Mouse (Mus musculus) T-helper 1 cell (primary cell): ENCODE measurements around the gene Peg10.

Source experiments
- in situ Hi-C: fragments of 300-600 bp; cut with MboI, MseI; formaldehyde crosslinking; loops from one replicate; pipeline ENCODE4 v1.15.1; 2025; ENCODE audit warnings: high pct_unique_total_duplicates

Gene Peg10

DNA sequence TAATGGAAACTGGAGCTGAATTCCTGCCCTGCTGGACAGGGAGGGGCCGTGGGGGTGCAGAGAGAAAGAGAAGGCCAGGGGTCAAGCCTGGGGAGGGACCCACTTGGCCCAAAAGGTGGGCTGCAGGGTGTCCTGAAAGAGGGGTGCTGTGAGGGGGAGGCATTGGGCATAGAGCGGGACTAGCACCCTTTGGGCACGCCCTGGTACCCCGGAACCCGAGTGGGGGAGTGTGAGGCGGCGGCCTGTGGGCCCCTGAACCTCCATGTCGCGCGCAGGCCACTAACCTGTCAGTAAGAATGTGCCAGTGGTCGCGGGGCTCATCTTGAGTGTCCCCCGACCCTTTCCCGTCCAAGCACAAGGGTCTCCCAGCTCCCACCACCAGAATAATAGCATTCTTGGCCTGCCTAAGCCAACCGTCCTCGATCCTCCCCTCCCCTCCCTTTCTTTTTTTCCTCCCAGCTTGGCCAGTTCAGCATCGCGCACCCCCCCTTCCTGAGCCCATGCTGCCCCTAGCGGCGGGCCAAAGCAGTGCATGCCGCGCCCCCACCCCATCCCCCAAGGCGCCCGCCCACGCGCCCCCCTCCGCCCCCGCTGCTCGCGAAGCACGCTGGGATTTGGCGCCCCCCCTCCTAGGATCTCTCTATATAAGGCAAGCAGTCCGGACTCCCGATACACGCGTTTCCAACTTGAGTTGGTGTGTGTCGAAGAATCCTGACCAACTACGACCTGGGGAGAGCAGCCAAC is at the start of gene Peg10, which contains the start of gene Sgce:
Peg10 (plus strand) TSS at position 611 of the 744 bp plus-strand sequence.
Sgce (minus strand) TSS at position 512 of the 744 bp plus-strand sequence.
- in situ Hi-C loops, result no loop called here

DNA sequence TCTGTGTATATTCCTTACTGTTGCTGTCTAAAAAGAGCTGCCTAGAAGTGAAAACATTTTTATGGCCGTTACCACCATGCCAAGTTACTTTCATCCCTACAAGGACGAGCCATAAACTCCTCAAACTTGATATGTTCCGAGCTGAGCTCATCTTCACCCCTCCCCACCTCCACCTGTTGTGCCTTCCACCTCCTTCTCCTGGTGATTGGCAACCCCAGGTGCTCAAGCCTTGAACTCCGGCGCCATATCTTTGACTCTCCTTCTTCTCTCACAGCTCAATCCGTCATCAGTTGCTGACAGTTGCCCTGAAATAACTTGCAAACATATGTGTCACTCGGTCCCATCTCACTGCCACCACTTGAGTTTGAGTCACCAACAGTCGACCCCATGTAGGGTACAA is 45.5 kb upstream of the Peg10 start:
- in situ Hi-C loops, result no loop called here

DNA sequence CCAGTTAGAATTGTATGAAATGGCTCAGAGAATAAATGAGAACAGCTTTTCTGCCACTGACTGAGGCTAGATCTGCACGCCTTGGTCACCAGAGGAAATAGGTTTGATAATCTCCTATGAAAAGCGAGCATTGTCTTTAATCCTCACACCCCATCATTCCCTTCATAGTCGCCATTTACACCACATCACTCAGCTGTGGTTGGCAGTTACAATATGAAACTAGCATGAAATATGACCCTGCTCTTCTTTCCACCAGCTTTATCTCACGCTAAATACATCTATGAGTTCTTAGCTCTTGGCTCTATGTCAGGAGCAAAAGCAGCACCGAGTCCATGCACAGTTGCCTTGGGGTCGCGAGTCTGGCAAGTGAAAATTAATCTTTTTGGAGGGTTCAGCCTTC is 43.2 kb upstream of the Peg10 start:
- in situ Hi-C loops, result no loop called here

DNA sequence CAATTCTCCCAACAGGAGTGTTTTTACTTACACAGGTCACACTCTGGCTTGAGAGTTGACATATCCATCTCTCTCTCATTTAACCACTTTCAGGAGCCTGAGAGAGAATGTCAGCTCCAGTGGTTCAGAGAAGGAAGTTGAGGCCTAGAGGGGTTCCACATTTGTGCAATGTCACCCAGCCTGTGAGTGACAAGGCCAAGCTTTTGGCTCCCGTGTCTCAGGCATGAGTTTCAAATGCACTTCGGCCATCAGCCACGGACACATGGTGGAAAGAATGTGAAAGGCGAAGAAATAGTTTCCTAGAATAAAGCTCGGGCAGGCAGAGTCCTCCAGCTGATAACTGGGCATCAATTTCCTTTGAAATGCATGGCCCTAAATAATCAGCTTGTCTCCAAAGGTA is 40.7 kb upstream of the Peg10 start:
- in situ Hi-C loops, result no loop called here

DNA sequence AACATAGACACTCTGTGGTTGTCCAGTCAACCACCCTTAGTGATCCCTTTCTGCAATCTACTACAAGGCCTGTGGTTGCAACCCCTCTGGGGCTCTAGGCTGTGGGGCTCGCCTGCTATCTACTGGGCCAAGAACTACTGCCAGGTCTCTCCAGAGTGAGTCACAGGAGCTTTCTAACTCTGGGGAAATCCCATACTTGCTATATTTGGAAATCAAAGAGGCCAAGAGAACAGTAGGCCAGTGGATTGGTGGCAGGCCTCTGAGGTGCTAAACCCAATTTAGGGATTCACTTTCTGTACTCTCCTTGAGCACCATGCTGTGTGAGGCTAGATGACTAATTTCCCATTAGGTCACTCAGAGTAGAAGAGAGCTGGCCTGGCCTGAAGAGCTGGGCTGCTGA is 38.1 kb upstream of the Peg10 start:
- in situ Hi-C loops, result no loop called here

DNA sequence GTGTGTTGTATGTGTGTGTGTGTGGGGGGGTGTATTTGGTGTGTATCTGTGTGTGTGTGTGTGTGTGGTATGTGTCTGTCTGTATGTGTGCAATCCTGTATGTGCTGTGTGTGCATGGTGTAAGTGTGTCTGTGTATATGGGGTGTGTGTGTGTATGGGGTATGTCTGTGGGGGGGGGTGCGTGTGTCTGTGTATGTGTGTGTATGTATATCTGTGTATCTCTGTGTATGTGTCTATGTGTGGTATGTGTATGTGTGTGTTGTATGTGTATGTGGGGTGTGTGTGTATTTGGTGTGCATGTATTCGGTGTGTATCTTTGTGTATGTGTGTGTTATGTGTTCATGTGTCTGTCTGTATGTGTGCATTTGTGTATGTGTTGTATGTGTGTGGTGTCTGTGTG is 30.9 kb upstream of the Peg10 start:
- in situ Hi-C loops, result no loop called here

DNA sequence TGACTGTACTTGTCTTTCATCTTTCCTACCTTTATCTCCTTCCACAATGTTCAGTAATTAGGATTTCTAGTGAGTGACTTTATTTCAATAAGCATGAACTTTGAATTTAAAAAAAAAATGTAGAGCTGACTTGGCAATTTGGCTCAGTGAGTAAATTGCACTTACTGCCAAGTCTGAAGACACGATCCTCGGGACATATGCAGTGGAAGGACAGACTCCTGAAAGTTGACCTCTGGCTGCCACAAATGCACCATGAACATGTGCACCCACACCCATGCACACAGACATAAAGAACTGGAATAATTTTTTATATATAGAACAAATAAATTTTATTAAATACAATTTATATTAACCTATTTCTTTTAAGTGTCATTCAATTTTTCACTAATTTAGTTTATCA is 29.8 kb upstream of the Peg10 start:
- in situ Hi-C loops, result no loop called here

DNA sequence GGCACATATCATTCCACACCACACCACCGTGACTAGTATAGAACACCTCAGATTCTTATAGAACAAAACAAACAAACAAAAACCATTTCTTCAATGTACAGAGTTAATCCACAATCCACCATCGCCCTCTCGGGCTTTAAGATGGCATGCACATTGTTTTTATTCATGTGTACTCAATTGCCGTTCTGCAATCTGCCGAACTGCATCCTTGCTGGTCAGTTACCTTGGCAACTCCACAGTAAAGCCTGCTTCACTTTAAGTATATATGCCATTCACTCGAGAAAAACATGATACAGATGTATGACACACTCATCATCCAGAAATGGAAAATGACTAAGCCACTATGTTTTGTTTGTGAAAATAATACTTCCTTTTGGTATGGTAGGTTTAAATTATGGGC is 25.0 kb upstream of the Peg10 start:
- in situ Hi-C loops, result no loop called here

DNA sequence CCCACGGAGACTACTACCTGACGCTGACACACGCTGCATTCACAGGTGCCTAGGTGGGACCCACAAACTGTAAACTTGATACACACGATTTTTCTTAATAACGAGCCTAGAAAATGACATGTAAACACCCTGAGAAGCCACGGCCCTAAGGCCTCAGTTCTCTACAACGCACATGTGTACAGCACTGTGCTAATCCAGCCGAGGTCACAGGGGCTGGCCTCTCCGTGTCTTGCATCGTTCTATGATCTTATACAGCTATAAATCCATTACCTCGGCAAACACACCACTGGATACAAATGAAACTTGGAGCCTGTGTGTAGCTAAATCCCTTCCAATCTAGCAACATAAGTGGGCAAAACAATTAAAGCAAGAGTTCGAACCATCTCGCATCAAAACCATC is 24.4 kb upstream of the Peg10 start:
- in situ Hi-C loops, result no loop called here

DNA sequence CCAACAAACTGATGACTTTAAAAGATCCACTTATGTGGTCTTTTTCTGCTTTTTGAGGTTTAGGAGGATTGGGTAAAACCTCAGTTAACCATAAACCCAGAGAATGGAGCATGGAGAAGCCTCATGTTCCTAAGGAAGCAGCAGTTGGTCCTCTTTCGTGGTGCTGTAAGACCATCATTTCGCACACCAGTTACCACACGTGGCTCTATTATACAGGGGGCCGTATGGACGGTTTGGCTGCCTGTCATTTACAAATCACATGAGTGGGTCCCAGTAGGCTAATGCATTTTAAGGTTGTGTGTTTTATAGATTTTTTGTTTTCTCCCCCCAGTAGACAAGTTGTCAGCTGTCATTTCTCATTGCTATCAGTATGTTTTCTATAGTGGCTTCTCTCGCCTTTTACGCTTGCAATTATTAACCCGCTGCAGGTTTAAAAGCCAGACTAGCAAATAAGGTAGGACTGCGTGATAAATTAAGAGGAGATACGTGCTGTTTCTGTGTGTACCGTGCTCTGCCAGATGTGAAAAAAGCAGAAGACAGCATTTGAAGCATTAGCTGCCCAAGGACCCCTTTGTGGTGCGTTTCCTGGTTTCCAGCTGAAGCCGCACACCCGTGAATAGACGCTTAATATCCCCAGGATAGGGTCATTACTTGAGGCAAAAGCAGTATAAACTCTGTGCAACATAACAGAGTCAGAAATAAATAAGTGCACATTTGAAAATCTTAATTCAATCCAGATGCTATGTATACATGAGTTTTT is 22.9 kb upstream of the Peg10 start:
- in situ Hi-C loops, result no loop called here

DNA sequence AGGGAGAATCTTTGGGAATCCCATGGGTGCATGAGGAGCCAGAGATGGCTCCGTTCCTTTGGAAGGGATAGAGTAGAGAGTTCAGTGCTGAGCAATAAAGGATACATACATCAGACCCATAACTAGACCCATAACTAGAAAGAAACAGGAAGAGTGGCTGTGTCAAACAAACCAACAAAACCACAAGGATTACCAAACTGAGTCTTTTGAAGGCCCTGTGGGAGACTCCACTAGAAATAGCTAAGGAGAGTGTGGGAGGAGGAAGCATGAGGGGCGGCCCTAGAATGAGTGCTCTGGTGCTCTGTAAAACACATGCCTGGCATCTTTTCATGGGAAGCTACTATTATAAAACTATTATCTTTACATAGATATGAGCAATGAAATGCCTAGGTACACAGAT is 18.8 kb upstream of the Peg10 start:
- in situ Hi-C loops, result no loop called here

DNA sequence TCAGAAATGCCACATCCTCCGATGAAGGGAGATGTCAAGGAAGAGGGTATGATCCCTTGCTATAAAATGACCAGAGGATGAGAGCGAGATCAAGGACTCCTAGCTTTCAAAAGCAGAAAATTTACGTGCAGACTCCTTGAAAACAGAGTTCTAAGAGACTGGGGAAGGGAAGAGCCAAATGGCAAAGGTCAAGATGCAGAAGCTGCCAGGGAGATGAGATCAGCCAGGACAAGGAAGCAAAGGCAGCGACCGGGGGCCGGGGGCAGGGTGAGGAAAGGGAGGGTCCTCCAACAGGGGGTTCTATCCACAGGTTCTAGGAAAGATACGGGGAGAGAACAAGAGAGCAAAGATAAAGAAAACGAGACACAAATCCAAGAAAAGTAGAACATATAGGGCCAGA is 15.4 kb upstream of the Peg10 start:
- in situ Hi-C loops, result no loop called here

DNA sequence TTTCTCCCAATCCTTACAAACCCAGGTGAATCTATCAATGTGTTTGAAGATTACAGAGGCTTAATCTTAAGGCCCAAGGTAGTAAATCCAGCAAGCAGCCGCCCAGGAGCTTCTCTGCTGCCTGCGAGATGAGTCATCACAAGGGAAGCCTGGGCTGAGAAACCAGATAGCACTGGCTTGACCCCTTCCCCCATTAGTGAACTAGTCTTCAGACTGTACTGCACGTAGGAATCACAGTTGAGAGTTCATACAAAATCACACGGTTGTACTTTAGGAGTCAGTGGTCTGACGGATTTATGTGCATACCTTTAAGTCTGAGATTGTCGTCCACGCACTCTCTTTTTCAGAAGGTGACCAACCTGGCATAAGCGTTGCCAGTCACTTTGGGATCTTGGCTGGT is 13.9 kb upstream of the Peg10 start:
- in situ Hi-C loops, result no loop called here

DNA sequence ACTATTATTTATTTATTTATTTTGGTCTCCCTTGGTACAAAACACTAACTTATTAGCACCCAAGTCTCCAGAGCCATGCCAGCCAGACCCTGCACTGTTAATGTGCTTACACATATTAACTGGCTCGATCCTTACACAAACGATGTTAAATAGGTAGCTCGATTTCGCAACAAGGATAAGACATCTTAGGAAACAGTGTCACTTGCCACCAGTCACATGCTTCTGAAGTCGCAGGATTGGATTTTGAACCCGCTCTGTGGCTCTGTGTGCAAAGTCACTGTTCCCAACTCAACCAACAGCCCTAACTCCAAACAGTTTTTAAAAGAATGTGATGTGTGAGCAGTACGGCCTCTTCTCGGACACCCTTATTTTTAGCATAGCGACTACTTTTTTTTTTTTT is 10.7 kb upstream of the Peg10 start:
- in situ Hi-C loops, result no loop called here

DNA sequence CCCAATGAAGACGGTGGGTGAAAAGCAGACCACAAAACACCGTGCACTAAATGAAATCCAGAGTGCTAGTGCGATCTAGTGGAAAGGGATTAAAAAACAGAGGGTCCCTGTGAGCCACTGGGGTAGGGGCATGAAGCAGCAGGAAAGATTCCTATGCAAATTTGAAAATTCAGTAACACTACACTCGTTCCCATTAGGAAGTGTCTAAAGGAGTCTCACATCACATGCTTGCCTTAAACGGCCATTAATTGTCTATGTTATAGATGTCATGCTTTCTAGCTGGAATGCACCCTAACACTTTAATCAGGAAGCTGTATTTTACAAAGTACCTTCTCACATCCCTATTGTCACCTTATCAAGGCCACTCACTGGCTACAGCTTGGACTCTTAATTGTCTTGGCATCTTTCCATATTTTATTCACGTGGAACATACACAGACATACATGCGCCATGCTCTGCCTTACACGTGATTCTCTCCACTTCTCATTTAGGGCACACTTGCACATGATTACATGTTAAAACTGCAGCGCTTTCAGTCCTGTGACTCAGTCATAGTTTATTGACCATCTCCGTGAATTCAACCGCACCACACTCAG is 9.0 kb upstream of the Peg10 start:
- in situ Hi-C loops, result no loop called here

DNA sequence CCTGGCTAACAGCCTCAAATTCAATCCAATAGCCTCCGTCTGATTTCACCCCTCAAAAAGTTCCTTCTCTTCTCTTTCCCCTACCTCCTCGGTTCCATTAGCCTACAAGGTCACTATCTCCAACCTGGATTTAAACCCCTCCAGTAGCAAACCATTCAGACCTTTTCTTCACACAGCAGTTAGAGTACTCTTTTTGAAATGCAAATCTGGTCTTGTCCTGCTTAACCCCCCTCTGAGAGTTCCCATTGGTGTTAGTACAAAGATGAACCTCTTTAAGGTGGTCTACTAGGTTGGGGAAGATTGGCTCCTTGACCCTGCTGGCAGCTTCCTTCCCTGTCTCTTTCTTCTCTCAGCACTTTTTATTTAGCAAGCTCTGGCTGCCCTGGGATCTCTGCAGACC is 8.4 kb upstream of the Peg10 start:
- in situ Hi-C loops, result no loop called here

DNA sequence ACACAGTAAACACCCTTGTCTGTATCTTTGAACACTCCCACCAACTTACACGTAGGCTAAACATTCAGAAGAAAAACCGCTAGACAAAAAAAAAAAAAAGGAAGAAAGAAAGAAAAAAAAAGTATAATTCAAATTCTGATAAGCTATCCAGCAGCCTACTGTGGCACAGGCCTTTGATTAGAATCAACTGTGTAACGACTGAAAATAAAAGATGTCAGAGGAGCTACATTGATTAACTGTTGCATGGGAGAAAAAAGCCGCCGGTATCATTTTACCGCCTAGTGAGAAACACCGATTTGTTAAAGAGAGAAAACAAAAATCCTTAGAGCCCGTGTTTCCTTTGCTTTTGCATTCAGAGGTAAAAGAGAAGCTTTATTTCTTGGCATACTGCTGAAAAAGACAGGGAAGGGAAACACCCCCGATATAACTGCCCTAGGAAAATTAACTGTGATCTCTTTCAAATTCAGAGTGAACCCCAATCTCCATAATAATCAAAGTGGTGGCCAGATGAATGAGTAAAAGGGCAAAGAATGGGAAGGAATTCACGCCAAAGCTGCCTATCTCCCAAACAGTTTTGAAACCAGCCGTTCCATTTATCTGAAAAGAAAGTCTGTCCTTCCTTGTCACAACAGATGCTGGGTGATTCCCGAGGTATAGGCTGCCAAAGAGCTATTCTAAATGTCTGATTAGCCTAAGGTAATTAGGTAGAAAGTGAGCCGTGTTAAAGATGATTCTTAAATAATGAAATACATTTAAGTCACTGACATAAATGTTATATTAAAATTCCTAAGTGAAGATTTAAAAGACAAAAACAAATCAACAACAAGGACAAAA is 7.4 kb upstream of the Peg10 start:
- in situ Hi-C loops, result no loop called here

DNA sequence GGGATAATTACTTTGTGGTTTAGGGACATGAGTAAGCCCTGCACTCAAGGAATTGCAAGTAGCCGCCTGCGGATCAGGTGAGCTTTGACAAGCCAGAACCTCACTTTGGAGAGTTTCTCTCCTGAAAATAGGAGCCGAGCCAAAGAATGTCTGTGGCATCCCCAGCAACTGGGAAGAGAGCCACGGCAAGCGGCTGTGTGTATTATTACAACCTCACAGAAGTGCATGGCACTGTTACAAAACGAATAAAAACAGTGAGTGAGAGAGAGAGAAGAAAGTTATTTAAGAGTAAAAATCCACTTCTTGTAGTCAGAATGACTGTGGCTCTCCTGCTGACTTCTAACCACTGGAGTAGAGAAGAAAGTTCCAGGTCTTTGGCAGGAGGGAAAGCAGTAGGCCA is 6.6 kb upstream of the Peg10 start:
- in situ Hi-C loops, result no loop called here

DNA sequence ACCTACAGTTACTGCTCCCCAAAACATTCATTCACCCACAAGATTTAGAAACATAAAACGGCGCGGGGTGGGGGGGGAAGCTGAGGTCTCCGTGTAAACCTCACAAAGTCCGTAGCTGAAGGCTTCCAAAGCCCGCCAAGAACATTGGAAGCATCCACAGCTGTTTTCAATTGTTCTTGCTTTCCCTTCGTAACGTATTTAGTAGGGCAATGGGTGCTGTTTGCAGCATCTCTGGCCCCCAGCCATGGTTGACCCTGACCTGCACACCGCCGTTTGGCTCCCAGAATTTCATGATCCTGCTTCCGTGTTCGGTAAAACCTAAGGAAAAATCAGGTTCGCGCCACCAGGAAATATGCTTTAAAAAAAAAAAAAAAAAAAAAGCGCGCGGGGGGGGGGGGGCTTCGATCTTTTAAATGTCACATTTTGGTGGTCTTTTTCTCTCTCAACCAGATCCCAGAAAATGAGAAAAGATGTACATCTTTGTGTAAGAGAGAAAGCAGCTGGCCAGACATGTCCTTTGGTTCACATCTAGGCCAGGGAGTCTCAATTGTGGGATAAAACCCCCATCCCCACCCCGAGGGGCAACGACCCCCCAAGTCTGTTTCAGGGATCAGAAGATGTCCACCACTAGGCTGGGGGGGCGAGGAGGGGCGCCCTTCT is 940 bp upstream of the Peg10 start:
- in situ Hi-C loops, result no loop called here

DNA sequence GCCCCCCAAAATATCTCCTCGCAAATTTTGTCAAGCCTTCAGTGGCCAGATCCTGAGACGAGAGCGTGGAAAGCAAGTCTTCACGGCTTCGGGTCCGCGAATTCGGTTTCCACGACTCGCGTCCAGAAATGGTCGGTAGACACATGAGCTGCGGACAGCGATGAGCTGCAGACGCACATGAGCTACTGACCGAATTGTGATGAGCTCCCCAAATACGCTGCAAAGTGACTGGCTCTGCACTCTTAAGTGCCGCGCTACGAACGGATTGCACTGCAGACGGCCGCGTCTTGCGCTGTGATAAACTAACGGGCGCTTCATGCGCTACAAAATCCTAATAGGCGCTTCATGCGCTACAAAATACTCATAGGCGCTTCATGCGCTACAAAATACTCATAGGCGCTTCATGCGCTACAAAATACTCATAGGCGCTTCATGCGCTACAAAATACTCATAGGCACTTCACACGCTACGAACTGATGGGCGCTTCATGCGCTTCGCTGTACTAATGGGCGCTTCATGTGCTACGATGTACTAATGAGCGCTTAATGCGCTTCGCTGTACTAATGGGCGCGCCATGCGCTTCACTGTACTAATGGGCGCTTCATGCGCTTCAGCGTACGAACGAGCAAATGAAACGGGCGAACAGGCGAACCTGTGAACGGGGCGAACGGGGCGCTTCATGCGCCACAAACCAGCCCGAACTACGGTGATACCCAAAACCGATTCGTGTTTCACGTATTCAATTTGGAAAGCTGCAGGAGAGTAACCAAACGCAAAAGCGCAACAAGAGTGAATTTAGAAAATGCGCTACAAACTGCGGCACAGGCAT is 785 bp downstream of the Peg10 start:
- in situ Hi-C loops, result no loop called here
